Mouse (Mus musculus) heart, embryonic 16.5 days (tissue): Measurements from ENCODE around the gene Usp24. TPM values are rescaled to one million over a fixed set of nuclear protein-coding genes. Genes with fewer than 3 reads are reported as not detected.
"Not testable (repeated sequence)": the region's sequence is repeated elsewhere in the genome, so short reads cannot be mapped to it uniquely, and the experiment has no call there.

Source experiments
- ATAC-seq: fragments of 200-750 bp; cut with Nextera tagmentation; replicated peaks from 2 replicates; pipeline ENCODE4 v1.8.0; 2017; ENCODE audit warnings: moderate number of reproducible peaks; ENCODE audit not compliant: insufficient read depth, low FRiP score; ENCODE audit errors: extremely low read depth
- H3K27ac ChIP-seq: fragments of 300-500 bp; sonication (generic); 2 replicates; pipeline ENCODE4 v1.5.1; 2014; ENCODE audit warnings: mild to moderate bottlenecking, low read length, control low read depth, moderate library complexity
- H3K27me3 ChIP-seq: fragments of 300-500 bp; sonication (generic); 2 replicates; pipeline ENCODE4 v1.6.1; 2014; ENCODE audit warnings: low read length, mixed read lengths; ENCODE audit not compliant: control insufficient read depth, insufficient read depth
- H3K36me3 ChIP-seq: fragments of 300-500 bp; sonication (generic); 2 replicates; pipeline ENCODE4 v1.6.1; 2014; ENCODE audit not compliant: control insufficient read depth, insufficient read depth
- H3K4me1 ChIP-seq: fragments of 300-500 bp; sonication (generic); 2 replicates; pipeline ENCODE4 v1.6.1; 2014; ENCODE audit warnings: low read length, mixed read lengths; ENCODE audit not compliant: control insufficient read depth, insufficient read depth
- H3K4me2 ChIP-seq: fragments of 300-500 bp; sonication (generic); 2 replicates; pipeline ENCODE4 v1.6.1; 2014; ENCODE audit warnings: low read depth, mild to moderate bottlenecking, control low read depth, low read length
- H3K4me3 ChIP-seq: fragments of 300-500 bp; sonication (generic); 2 replicates; pipeline ENCODE4 v1.5.1; 2014; ENCODE audit warnings: mild to moderate bottlenecking, control low read depth, low read length
- H3K9ac ChIP-seq: fragments of 300-500 bp; sonication (generic); 2 replicates; pipeline ENCODE4 v1.6.1; 2014; ENCODE audit warnings: low read length, control low read depth
- H3K9me3 ChIP-seq: fragments of 300-500 bp; sonication (generic); replicated peaks from 2 replicates; pipeline ENCODE4 v1.6.1; 2016; ENCODE audit warnings: low read length; ENCODE audit not compliant: control insufficient read depth
- WGBS: fragments of 180-500 bp; shearing (Covaris S2); extraction: QIAGEN DNeasy Blood & Tissue Kit; methylation state at CpG from one replicate; pipeline ENCODE4 v1.1.7; 2014; 5-methylcytosine and 5-hydroxymethylcytosine counted together
- polyA plus RNA-seq: library from polyadenylated mRNA; unstranded; fragments of >200 nt; fragmentation: Nextera tagmentation; extraction: Ambion mirVana; gene quantifications from 2 replicates; pipeline ENCODE4 v1.2.1, GENCODE M21; 2015

Gene Usp24
- polyA plus RNA-seq, 1 experiment from 2014 or later: 5.5 TPM

GRCm38 (mm10) chr4:106330371-106330819 lies 14.4 kb downstream of the Usp24 start:
- Histone ChIP-seq H3K4me3 (no peak overlapping the region), H3K4me1 (peaks cover 29% of the 10 kb centered on the region), H3K9me3 (no peaks in the 10 kb centered on the region), H3K27ac (no peak overlapping the region), H3K4me2 (no peak overlapping the region), H3K36me3 (no peaks in the 10 kb centered on the region), H3K9ac (no peak overlapping the region), H3K27me3 (no peaks in the 10 kb centered on the region)
- ATAC-seq: no peak
- WGBS: 55% methylated on average over 5 of the region's 5 CpGs

- peak overlapping the region; percentile 1; the same call in 1 of the 2 replicates for H3K27ac ChIP-seq
- WGBS: 84% methylated on average over 3 of the region's 3 CpGs
- H3K4me3 ChIP-seq: no peak overlapping the region
- no peak overlapping the region for H3K9ac ChIP-seq
- H3K4me1 ChIP-seq: peaks cover 22% of the 10 kb centered on the region
- H3K36me3 ChIP-seq: no peaks in the 10 kb centered on the region
- no peak overlapping the region for H3K4me2 ChIP-seq
- H3K27me3 ChIP-seq: no peaks in the 10 kb centered on the region
- H3K9me3 ChIP-seq: no peaks in the 10 kb centered on the region
- no peak for ATAC-seq
Observed at GRCm38 (mm10) chr4:106333071-106333470, 17.1 kb downstream of the Usp24 start.

GRCm38 (mm10) chr4:106333584-106333983 lies 17.6 kb downstream of the Usp24 start:
- no peak for ATAC-seq
- peaks cover 22% of the 10 kb centered on the region for H3K4me1 ChIP-seq
- peak overlapping the region; percentile 45; the same call in 1 of the 2 replicates for H3K27ac ChIP-seq
- no peak overlapping the region for H3K9ac ChIP-seq
- H3K27me3 ChIP-seq: no peaks in the 10 kb centered on the region
- no peaks in the 10 kb centered on the region for H3K9me3 ChIP-seq
- H3K4me3 ChIP-seq: no peak overlapping the region
- WGBS: 58% methylated on average over 2 of the region's 2 CpGs
- H3K36me3 ChIP-seq: no peaks in the 10 kb centered on the region
- no peak overlapping the region for H3K4me2 ChIP-seq

- Histone ChIP-seq H3K4me1 (peaks cover 21% of the 10 kb centered on the region), H3K4me2 (no peak overlapping the region), H3K36me3 (no peaks in the 10 kb centered on the region), H3K27ac (no peak overlapping the region), H3K9me3 (no peaks in the 10 kb centered on the region), H3K27me3 (no peaks in the 10 kb centered on the region), H3K4me3 (no peak overlapping the region), H3K9ac (no peak overlapping the region)
- ATAC-seq: no peak
- WGBS: 89% methylated on average over 1 of the region's 1 CpGs
Observed at GRCm38 (mm10) chr4:106335858-106336257, 19.8 kb downstream of the Usp24 start.

GRCm38 (mm10) chr4:106347664-106348063 lies 31.7 kb downstream of the Usp24 start:
- H3K36me3 ChIP-seq: peaks cover 27% of the 10 kb centered on the region
- H3K4me2 ChIP-seq: no peak overlapping the region
- no peak overlapping the region for H3K4me3 ChIP-seq
- 93% methylated on average over 1 of the region's 1 CpGs for WGBS
- no peak overlapping the region for H3K9ac ChIP-seq
- no peaks in the 10 kb centered on the region for H3K4me1 ChIP-seq
- no peaks in the 10 kb centered on the region for H3K9me3 ChIP-seq
- H3K27me3 ChIP-seq: no peaks in the 10 kb centered on the region
- no peak for ATAC-seq
- no peak overlapping the region for H3K27ac ChIP-seq

GRCm38 (mm10) chr4:106355025-106355424 lies 39.0 kb downstream of the Usp24 start:
- peaks cover 28% of the 10 kb centered on the region for H3K36me3 ChIP-seq
- not testable (repeated sequence) for H3K27ac ChIP-seq, H3K4me3 ChIP-seq, H3K4me1 ChIP-seq, H3K4me2 ChIP-seq, H3K9ac ChIP-seq, ATAC-seq, H3K27me3 ChIP-seq, H3K9me3 ChIP-seq
- WGBS: 85% methylated on average over 2 of the region's 2 CpGs

GRCm38 (mm10) chr4:106370013-106370412 lies 54.0 kb downstream of the Usp24 start:
- Histone ChIP-seq H3K9me3 (no peaks in the 10 kb centered on the region), H3K27me3 (no peaks in the 10 kb centered on the region), H3K36me3 (peaks cover 42% of the 10 kb centered on the region), H3K27ac (no peak overlapping the region), H3K4me1 (no peaks in the 10 kb centered on the region), H3K9ac (no peak overlapping the region), H3K4me2 (no peak overlapping the region), H3K4me3 (no peak overlapping the region)
- 78% methylated on average over 6 of the region's 6 CpGs for WGBS
- no peak for ATAC-seq

GRCm38 (mm10) chr4:106375857-106376256 lies 59.8 kb downstream of the Usp24 start:
- Histone ChIP-seq H3K9ac (no peak overlapping the region), H3K27ac (no peak overlapping the region), H3K4me3 (no peak overlapping the region), H3K4me2 (no peak overlapping the region), H3K4me1 (no peaks in the 10 kb centered on the region), H3K9me3 (no peaks in the 10 kb centered on the region), H3K36me3 (peaks cover 45% of the 10 kb centered on the region), H3K27me3 (no peaks in the 10 kb centered on the region)
- no peak for ATAC-seq
- 44% methylated on average over 1 of the region's 1 CpGs for WGBS

- Histone ChIP-seq H3K9me3 (no peaks in the 10 kb centered on the region), H3K27ac (no peak overlapping the region), H3K9ac (no peak overlapping the region), H3K4me3 (no peak overlapping the region), H3K27me3 (no peaks in the 10 kb centered on the region), H3K4me2 (no peak overlapping the region), H3K4me1 (no peaks in the 10 kb centered on the region), H3K36me3 (peaks cover 45% of the 10 kb centered on the region)
- 62% methylated on average over 14 of the region's 14 CpGs for WGBS
- no peak for ATAC-seq
Observed at GRCm38 (mm10) chr4:106378839-106379572, 63.0 kb downstream of the Usp24 start.
